Mouse (Mus musculus) lung, postnatal 0 days (tissue): Measurements from ENCODE around the gene Gm20388.

Experiments used
- CTCF ChIP-seq: IDR thresholded peaks from 2 replicates; pipeline ENCODE4 v1.5.1; 2016; ENCODE audit warnings: antibody characterized with exemption, mild to moderate bottlenecking
- EP300 ChIP-seq: IDR thresholded peaks from 2 replicates; pipeline ENCODE4 v1.6.1; 2016; ENCODE audit warnings: antibody characterized with exemption, mild to moderate bottlenecking, control low read depth

GRCm38 (mm10) chr8:119881301-119881700, 29.3 kb upstream of the Gm20388 start:
- TF ChIP-seq CTCF: no peak
- TF ChIP-seq EP300: no peak
